Mouse (Mus musculus): Measurements from ENCODE around the gene Taf8.

Taf8 gene

GRCm38 (mm10) chr17:47484241-47484921 is 17.7 kb downstream of the Taf8 start:
- DNase-seq (ENCODE audit: low spot score): no peak

- DNase-seq (ENCODE audit: low spot score): peak; percentile 67
Measured at GRCm38 (mm10) chr17:47482401-47482800, 19.7 kb downstream of the Taf8 start.

- no peak for DNase-seq (ENCODE audit: low spot score)
Measured at GRCm38 (mm10) chr17:47479887-47480286, 22.2 kb downstream of the Taf8 start.

GRCm38 (mm10) chr17:47475714-47476113 is 26.4 kb downstream of the Taf8 start:
- DNase-seq (ENCODE audit: low spot score): no peak

- no peak for DNase-seq (ENCODE audit: low spot score)
Measured at GRCm38 (mm10) chr17:47475181-47475580, 26.9 kb downstream of the Taf8 start.

- DNase-seq (ENCODE audit: low spot score): no peak
Measured at GRCm38 (mm10) chr17:47474250-47474649, 27.8 kb downstream of the Taf8 start.

- peak; percentile 59 for DNase-seq (ENCODE audit: low spot score)
Measured at GRCm38 (mm10) chr17:47473434-47473974, 28.6 kb downstream of the Taf8 start.

GRCm38 (mm10) chr17:47472435-47473350 is 29.4 kb downstream of the Taf8 start:
- no peak for DNase-seq (ENCODE audit: low spot score)

- DNase-seq (ENCODE audit: low spot score): no peak
Measured at GRCm38 (mm10) chr17:47470686-47471085, 31.4 kb downstream of the Taf8 start.

GRCm38 (mm10) chr17:47470121-47470520 is 32.0 kb downstream of the Taf8 start:
- no peak for DNase-seq (ENCODE audit: low spot score)

- DNase-seq (ENCODE audit: low spot score): no peak
Measured at GRCm38 (mm10) chr17:47469642-47470041, 32.5 kb downstream of the Taf8 start.

- DNase-seq (ENCODE audit: low spot score): peak; percentile 37
Measured at GRCm38 (mm10) chr17:47468466-47468865, 33.6 kb downstream of the Taf8 start.

- no peak for DNase-seq (ENCODE audit: low spot score)
Measured at GRCm38 (mm10) chr17:47468063-47468462, 34.0 kb downstream of the Taf8 start.

GRCm38 (mm10) chr17:47467659-47468058 is 34.4 kb downstream of the Taf8 start:
- DNase-seq (ENCODE audit: low spot score): no peak

- DNase-seq (ENCODE audit: low spot score): no peak
Measured at GRCm38 (mm10) chr17:47466284-47466683, 35.8 kb downstream of the Taf8 start.

- DNase-seq (ENCODE audit: low spot score): no peak
Measured at GRCm38 (mm10) chr17:47465016-47465415, 37.1 kb downstream of the Taf8 start.

- no peak for DNase-seq (ENCODE audit: low spot score)
Measured at GRCm38 (mm10) chr17:47464248-47464965, 37.7 kb downstream of the Taf8 start.

GRCm38 (mm10) chr17:47462728-47463388 is 39.2 kb downstream of the Taf8 start:
- DNase-seq (ENCODE audit: low spot score): no peak

GRCm38 (mm10) chr17:47462209-47462608 is 39.9 kb downstream of the Taf8 start:
- no peak for DNase-seq (ENCODE audit: low spot score)

- DNase-seq (ENCODE audit: low spot score): no peak
Measured at GRCm38 (mm10) chr17:47461688-47462087, 40.4 kb downstream of the Taf8 start.

GRCm38 (mm10) chr17:47459341-47459919 is 42.7 kb downstream of the Taf8 start:
- no peak for DNase-seq (ENCODE audit: low spot score)

All from ovary, postnatal 36 days (tissue).